Mouse (Mus musculus) neural tube, embryonic 12.5 days (tissue): ENCODE measurements around the gene Nptxr. TPM values are rescaled to one million over a fixed set of nuclear protein-coding genes. Genes with fewer than 3 reads are reported as not detected.

Experiments used
- ATAC-seq: fragments of 200-750 bp; cut with Nextera tagmentation; 2 replicates; pipeline ENCODE4 v1.8.0; 2017; ENCODE audit warnings: low read depth, mild to moderate bottlenecking, moderate TSS enrichment, moderate library complexity; ENCODE audit not compliant: low FRiP score
- H3K27ac ChIP-seq: fragments of 300-500 bp; sonication (generic); 2 replicates; pipeline ENCODE4 v1.5.1; 2016
- H3K27me3 ChIP-seq: fragments of 300-500 bp; sonication (generic); replicated peaks from 2 replicates; pipeline ENCODE4 v1.6.1; 2016; ENCODE audit warnings: mild to moderate bottlenecking
- H3K36me3 ChIP-seq: fragments of 300-500 bp; sonication (generic); 2 replicates; pipeline ENCODE4 v1.6.1; 2016; ENCODE audit warnings: mild to moderate bottlenecking
- H3K4me1 ChIP-seq: fragments of 300-500 bp; sonication (generic); 2 replicates; pipeline ENCODE4 v1.6.1; 2016
- H3K4me2 ChIP-seq: fragments of 300-500 bp; sonication (generic); replicated peaks from 2 replicates; pipeline ENCODE4 v1.6.1; 2016; ENCODE audit warnings: mild to moderate bottlenecking
- H3K4me3 ChIP-seq: fragments of 300-500 bp; sonication (generic); 2 replicates; pipeline ENCODE4 v1.5.1; 2016
- H3K9ac ChIP-seq: fragments of 300-500 bp; sonication (generic); 2 replicates; pipeline ENCODE4 v1.6.1; 2016; ENCODE audit warnings: mild to moderate bottlenecking
- H3K9me3 ChIP-seq: fragments of 300-500 bp; sonication (generic); 2 replicates; pipeline ENCODE4 v1.6.1; 2016; ENCODE audit warnings: mild to moderate bottlenecking
- WGBS: fragments of 180-500 bp; shearing (Covaris S2); methylation state at CpG from one replicate; pipeline ENCODE4 v1.1.7; 2016; 5-methylcytosine and 5-hydroxymethylcytosine counted together
- polyA plus RNA-seq: library from polyadenylated mRNA; unstranded; fragments of >200 nt; fragmentation: Nextera tagmentation; extraction: Ambion mirVana; gene quantifications from 2 replicates; pipeline ENCODE4 v1.2.1, GENCODE M21; 2016

The Nptxr gene
- polyA plus RNA-seq: 13.2 and 13.6 TPM in 2 replicates

- under 1% methylated on average over 68 of the region's 91 CpGs for WGBS
- Histone ChIP-seq H3K9ac (peak within 1 kb of the TSS; percentile 77), H3K4me1 (peaks cover 14% of the 10 kb centered on the region), H3K4me2 (peak within 1 kb of the TSS; percentile 90), H3K9me3 (no peaks in the 10 kb centered on the region), H3K27ac (0 out of 2 replicates have a peak within 1 kb of the TSS, but pooled peaks have one; percentile 32), H3K4me3 (peak within 1 kb of the TSS; percentile 64), H3K36me3 (no peaks in the 10 kb centered on the region), H3K27me3 (peaks cover 62% of the 10 kb centered on the region)
- peak; percentile 61 for ATAC-seq
Measured at GRCm38 (mm10) chr15:79804352-79805071, at the start of gene Nptxr. Gene Nptxr (minus strand): TSS chr15:79804766.

GRCm38 (mm10) chr15:79850143-79850542, 45.6 kb upstream of the Nptxr start:
- 96% methylated on average over 2 of the region's 2 CpGs for WGBS
- Histone ChIP-seq H3K36me3 (no peaks in the 10 kb centered on the region), H3K4me2 (no peak overlapping the region), H3K27ac (no peak overlapping the region), H3K9me3 (no peaks in the 10 kb centered on the region), H3K4me1 (peaks cover 6% of the 10 kb centered on the region; the same call in 1 of the 2 replicates), H3K27me3 (no peaks in the 10 kb centered on the region), H3K9ac (no peak overlapping the region), H3K4me3 (no peak overlapping the region)
- no peak for ATAC-seq

GRCm38 (mm10) chr15:79847100-79847499, 42.5 kb upstream of the Nptxr start:
- WGBS: 27% methylated on average over 5 of the region's 5 CpGs
- H3K27me3 ChIP-seq: no peaks in the 10 kb centered on the region
- H3K9me3 ChIP-seq: no peaks in the 10 kb centered on the region
- H3K4me1 ChIP-seq: peaks cover 6% of the 10 kb centered on the region; the same call in 1 of the 2 replicates
- H3K4me2 ChIP-seq: no peak overlapping the region
- no peaks in the 10 kb centered on the region for H3K36me3 ChIP-seq
- H3K27ac ChIP-seq: no peak overlapping the region
- H3K4me3 ChIP-seq: no peak overlapping the region
- H3K9ac ChIP-seq: no peak overlapping the region
- ATAC-seq: no peak

- Histone ChIP-seq H3K27ac (no peak overlapping the region), H3K9me3 (no peaks in the 10 kb centered on the region), H3K4me1 (peaks cover 6% of the 10 kb centered on the region; the same call in 1 of the 2 replicates), H3K27me3 (0 out of 2 replicates have a peak, but pooled peaks cover 3% of the 10 kb centered on the region), H3K9ac (no peak overlapping the region), H3K4me3 (no peak overlapping the region), H3K36me3 (no peaks in the 10 kb centered on the region), H3K4me2 (no peak overlapping the region)
- 44% methylated on average over 4 of the region's 4 CpGs for WGBS
- no peak for ATAC-seq
Measured at GRCm38 (mm10) chr15:79845986-79846385, 41.4 kb upstream of the Nptxr start.

- Histone ChIP-seq H3K36me3 (no peaks in the 10 kb centered on the region), H3K27me3 (0 out of 2 replicates have a peak, but pooled peaks cover 3% of the 10 kb centered on the region), H3K4me3 (no peak overlapping the region), H3K4me1 (peaks cover 6% of the 10 kb centered on the region; the same call in 1 of the 2 replicates), H3K4me2 (no peak overlapping the region), H3K9me3 (no peaks in the 10 kb centered on the region), H3K27ac (no peak overlapping the region), H3K9ac (no peak overlapping the region)
- no peak for ATAC-seq
- 85% methylated on average over 3 of the region's 3 CpGs for WGBS
Measured at GRCm38 (mm10) chr15:79842985-79843384, 38.4 kb upstream of the Nptxr start.

GRCm38 (mm10) chr15:79840281-79840680, 35.7 kb upstream of the Nptxr start:
- ATAC-seq: no peak
- Histone ChIP-seq H3K4me2 (no peak overlapping the region), H3K4me3 (no peak overlapping the region), H3K9ac (no peak overlapping the region), H3K9me3 (no peaks in the 10 kb centered on the region), H3K36me3 (no peaks in the 10 kb centered on the region), H3K4me1 (peaks cover 7% of the 10 kb centered on the region; the same call in 1 of the 2 replicates), H3K27me3 (0 out of 2 replicates have a peak, but pooled peaks cover 3% of the 10 kb centered on the region), H3K27ac (no peak overlapping the region)
- WGBS: 67% methylated on average over 2 of the region's 2 CpGs

- Histone ChIP-seq H3K9ac (peak overlapping the region; percentile 82; the same call in 1 of the 2 replicates), H3K4me2 (peak overlapping the region; percentile 89), H3K27ac (peak overlapping the region; percentile 84), H3K9me3 (no peaks in the 10 kb centered on the region), H3K4me1 (peaks cover 41% of the 10 kb centered on the region), H3K4me3 (no peak overlapping the region), H3K27me3 (no peaks in the 10 kb centered on the region), H3K36me3 (0 out of 2 replicates have a peak, but pooled peaks cover 7% of the 10 kb centered on the region)
- WGBS: 55% methylated on average over 9 of the region's 9 CpGs
- no peak; the same call in 1 of the 2 replicates for ATAC-seq
Measured at GRCm38 (mm10) chr15:79834881-79835260, 30.3 kb upstream of the Nptxr start.

- H3K36me3 ChIP-seq: 0 out of 2 replicates have a peak, but pooled peaks cover 7% of the 10 kb centered on the region
- H3K27ac ChIP-seq: peak within 1 kb of the TSS; percentile 84
- H3K9ac ChIP-seq: peak within 1 kb of the TSS; percentile 82
- no peaks in the 10 kb centered on the region for H3K27me3 ChIP-seq
- ATAC-seq: peak; percentile 89
- H3K4me1 ChIP-seq: peaks cover 46% of the 10 kb centered on the region
- no peaks in the 10 kb centered on the region for H3K9me3 ChIP-seq
- peak within 1 kb of the TSS; percentile 89 for H3K4me2 ChIP-seq
- peak within 1 kb of the TSS; percentile 61 for H3K4me3 ChIP-seq
- WGBS: under 1% methylated on average over 58 of the region's 58 CpGs
Measured at GRCm38 (mm10) chr15:79834130-79834880, 29.7 kb upstream of the Nptxr start, which contains the start of the genes Npcd and Cbx6. Gene Npcd (minus strand): TSS chr15:79834237. Gene Cbx6 (minus strand): TSS chr15:79834688.

- no peak for ATAC-seq
- under 1% methylated on average over 41 of the region's 41 CpGs for WGBS
- peaks cover 55% of the 10 kb centered on the region for H3K4me1 ChIP-seq
- peak overlapping the region; percentile 61 for H3K4me3 ChIP-seq
- peak overlapping the region; percentile 84 for H3K27ac ChIP-seq
- H3K36me3 ChIP-seq: peaks cover 11% of the 10 kb centered on the region
- H3K4me2 ChIP-seq: peak overlapping the region; percentile 89
- H3K27me3 ChIP-seq: no peaks in the 10 kb centered on the region
- H3K9me3 ChIP-seq: no peaks in the 10 kb centered on the region
- H3K9ac ChIP-seq: peak overlapping the region; percentile 82
Measured at GRCm38 (mm10) chr15:79833251-79834050, 28.9 kb upstream of the Nptxr start.

GRCm38 (mm10) chr15:79832064-79832900, 27.7 kb upstream of the Nptxr start:
- H3K27ac ChIP-seq: no peak overlapping the region
- WGBS: 33% methylated on average over 18 of the region's 18 CpGs
- peak overlapping the region; percentile 89 for H3K4me2 ChIP-seq
- peak overlapping the region; percentile 61 for H3K4me3 ChIP-seq
- no peaks in the 10 kb centered on the region for H3K27me3 ChIP-seq
- no peak for ATAC-seq
- H3K4me1 ChIP-seq: peaks cover 64% of the 10 kb centered on the region
- peak overlapping the region; percentile 82 for H3K9ac ChIP-seq
- peaks cover 22% of the 10 kb centered on the region for H3K36me3 ChIP-seq
- no peaks in the 10 kb centered on the region for H3K9me3 ChIP-seq

- Histone ChIP-seq H3K36me3 (peaks cover 38% of the 10 kb centered on the region), H3K27me3 (no peaks in the 10 kb centered on the region), H3K9me3 (no peaks in the 10 kb centered on the region), H3K4me1 (peaks cover 74% of the 10 kb centered on the region), H3K27ac (no peak overlapping the region), H3K9ac (no peak overlapping the region), H3K4me2 (no peak overlapping the region), H3K4me3 (no peak overlapping the region)
- ATAC-seq: no peak
- WGBS: 13% methylated on average over 4 of the region's 4 CpGs
Measured at GRCm38 (mm10) chr15:79830388-79830787, 25.8 kb upstream of the Nptxr start.
